Mouse (Mus musculus): ENCODE measurements around the gene Speg. TPM values are rescaled to one million over a fixed set of nuclear protein-coding genes. Genes with fewer than 3 reads are reported as not detected.

Gene Speg
- polyA plus RNA-seq, 1 experiment from 2014 or later = 20.1 TPM

DNA sequence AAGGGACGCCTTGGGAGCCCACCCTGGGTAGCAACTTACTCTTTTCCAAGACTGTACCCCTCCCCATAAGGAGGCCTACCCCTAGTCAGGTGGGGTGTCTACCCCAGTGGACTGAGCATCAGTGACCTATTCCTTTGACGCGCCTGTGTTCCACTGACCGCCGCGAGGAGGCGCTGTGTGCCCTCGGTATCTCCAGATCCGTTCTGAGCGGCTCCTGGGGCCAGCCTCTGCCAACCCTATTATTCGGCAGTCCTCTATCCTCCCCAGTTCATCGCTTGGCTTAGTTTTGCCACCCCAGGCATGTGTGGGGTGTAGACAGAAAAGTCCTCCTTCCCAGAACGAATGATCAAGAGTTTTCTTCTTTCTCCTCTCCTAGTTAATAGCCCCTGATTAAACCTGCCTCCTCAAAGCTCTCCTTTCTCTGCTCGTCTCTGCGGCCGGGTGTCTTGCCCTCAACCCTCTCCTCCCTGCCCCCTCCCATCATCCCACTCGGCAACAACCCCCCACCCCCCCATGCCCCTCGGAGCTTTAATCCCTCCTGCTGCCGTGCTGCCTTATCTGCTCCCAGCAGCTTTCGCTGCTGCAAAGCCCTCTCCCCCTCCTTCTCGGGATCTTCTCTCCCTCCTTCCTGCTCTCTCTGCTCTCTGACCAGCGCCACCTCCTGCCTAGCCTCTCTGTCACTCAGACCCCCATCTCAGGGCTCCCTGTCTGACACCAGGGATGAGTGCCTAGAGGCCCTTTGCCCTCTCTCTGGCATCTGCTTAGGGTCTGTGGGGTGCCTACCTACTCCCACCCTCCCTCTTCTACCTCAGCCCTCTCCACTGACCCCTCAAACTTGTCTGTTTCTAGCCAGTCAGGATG is 70.9 kb downstream of the Speg start:
- peak; percentile 93 for TF ChIP-seq CTCF (IDR thresholded peaks at IDR 0.05; ENCODE audit: low read depth)
- Histone ChIP-seq H3K36me3 (ENCODE audit: control insufficient read depth, insufficient read depth) (peaks cover 26% of the 10 kb centered on the region; the same call in 1 of the 2 replicates), H3K9ac (ENCODE audit: low read depth, low read length) (no peak overlapping the region), H3K4me2 (replicated peaks; ENCODE audit: low read depth) (peak overlapping the region; percentile 51), H3K4me3 (ENCODE audit: low read depth, low read length) (no peak overlapping the region), H3K9me3 (ENCODE audit: control insufficient read depth) (no peaks in the 10 kb centered on the region), H3K27ac (ENCODE audit: low read depth, low read length) (no peak overlapping the region), H3K4me1 (replicated peaks; ENCODE audit: control insufficient read depth, insufficient read depth, low read length) (peaks cover 9% of the 10 kb centered on the region), H3K27me3 (replicated peaks; ENCODE audit: control insufficient read depth, insufficient read depth, low read length) (peaks cover 51% of the 10 kb centered on the region)
- 1% methylated on average over 22 of the region's 22 CpGs for WGBS
- ATAC-seq = peak; percentile 45; the same call in 1 of the 2 replicates

DNA sequence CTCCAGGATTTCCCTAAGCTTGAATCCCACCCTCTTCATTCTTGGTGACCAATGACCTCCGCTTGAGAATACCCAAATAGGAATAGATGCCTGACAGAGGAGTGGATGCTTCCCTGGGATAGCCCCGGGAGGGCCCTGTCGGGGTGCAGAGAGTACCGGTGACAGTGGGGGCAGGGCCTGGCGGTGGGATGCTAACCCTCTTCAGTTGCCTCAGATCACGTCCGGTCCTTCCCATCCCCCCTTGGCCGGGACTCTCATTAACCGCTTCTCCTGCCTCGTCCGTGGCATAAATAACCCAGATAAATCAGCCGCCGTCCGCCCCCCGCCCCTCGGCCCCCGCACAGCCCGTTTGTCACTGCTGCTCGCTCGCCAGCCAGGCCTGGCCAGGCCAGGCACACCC is 71.6 kb downstream of the Speg start:
- Histone ChIP-seq H3K27ac (ENCODE audit: low read depth, low read length) (no peak overlapping the region), H3K36me3 (ENCODE audit: control insufficient read depth, insufficient read depth) (peaks cover 19% of the 10 kb centered on the region; the same call in 1 of the 2 replicates), H3K9ac (ENCODE audit: low read depth, low read length) (no peak overlapping the region), H3K27me3 (replicated peaks; ENCODE audit: control insufficient read depth, insufficient read depth, low read length) (peaks cover 57% of the 10 kb centered on the region), H3K4me3 (ENCODE audit: low read depth, low read length) (no peak overlapping the region), H3K4me2 (replicated peaks; ENCODE audit: low read depth) (no peak overlapping the region), H3K4me1 (replicated peaks; ENCODE audit: control insufficient read depth, insufficient read depth, low read length) (peaks cover 9% of the 10 kb centered on the region), H3K9me3 (ENCODE audit: control insufficient read depth) (no peaks in the 10 kb centered on the region)
- no peak for TF ChIP-seq CTCF (IDR thresholded peaks at IDR 0.05; ENCODE audit: low read depth)
- WGBS = 7% methylated on average over 20 of the region's 20 CpGs
- ATAC-seq = no peak

DNA sequence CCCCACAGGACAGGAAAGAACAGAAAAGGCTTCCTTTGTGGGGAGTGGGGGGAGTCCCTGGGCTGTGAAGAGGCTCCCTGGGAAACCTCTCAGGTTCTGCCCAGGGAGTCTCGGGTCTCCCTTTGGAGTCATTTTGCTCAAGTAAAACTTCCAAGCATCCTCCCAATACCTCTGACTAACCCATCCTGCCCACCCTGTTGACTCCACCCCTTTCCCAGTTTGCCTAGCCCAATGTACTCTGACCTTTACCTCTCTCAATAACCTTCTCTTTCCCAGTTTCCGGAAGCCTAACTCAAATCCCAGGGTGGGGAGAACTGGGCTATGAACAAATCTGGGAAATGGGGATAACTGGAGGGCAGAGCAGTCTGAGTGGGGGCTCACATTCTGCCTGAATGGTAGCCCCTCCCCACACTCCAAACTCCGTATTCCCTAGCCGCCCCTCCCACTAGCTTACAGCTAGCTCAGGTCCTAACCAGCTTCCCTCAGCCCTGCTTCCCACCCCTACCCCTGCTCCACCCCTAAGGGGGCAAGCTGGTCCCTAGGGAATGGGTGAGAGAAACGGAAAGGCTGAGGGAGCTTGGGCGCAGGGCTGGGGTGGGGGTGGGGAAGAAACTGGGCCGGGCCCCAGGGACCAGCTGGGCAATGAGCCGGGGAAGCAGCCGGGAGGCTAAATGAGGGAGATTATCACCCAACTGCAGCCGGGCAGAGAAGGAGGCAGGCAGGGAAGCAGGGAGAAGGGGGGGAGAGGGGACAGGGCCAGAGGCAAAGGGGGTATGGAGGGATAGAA is 72.4 kb downstream of the Speg start:
- peaks cover 9% of the 10 kb centered on the region for H3K4me1 ChIP-seq (replicated peaks; ENCODE audit: control insufficient read depth, insufficient read depth, low read length)
- TF ChIP-seq CTCF (IDR thresholded peaks at IDR 0.05; ENCODE audit: low read depth) = no peak
- peaks cover 64% of the 10 kb centered on the region for H3K27me3 ChIP-seq (replicated peaks; ENCODE audit: control insufficient read depth, insufficient read depth, low read length)
- peaks cover 11% of the 10 kb centered on the region; the same call in 1 of the 2 replicates for H3K36me3 ChIP-seq (ENCODE audit: control insufficient read depth, insufficient read depth)
- no peak overlapping the region for H3K4me3 ChIP-seq (ENCODE audit: low read depth, low read length)
- ATAC-seq = no peak
- H3K4me2 ChIP-seq (replicated peaks; ENCODE audit: low read depth) = peak overlapping the region; percentile 51
- WGBS = 8% methylated on average over 10 of the region's 10 CpGs
- H3K27ac ChIP-seq (ENCODE audit: low read depth, low read length) = no peak overlapping the region
- H3K9ac ChIP-seq (ENCODE audit: low read depth, low read length) = no peak overlapping the region
- H3K9me3 ChIP-seq (ENCODE audit: control insufficient read depth) = no peaks in the 10 kb centered on the region

- peaks cover 9% of the 10 kb centered on the region for H3K4me1 ChIP-seq (replicated peaks; ENCODE audit: control insufficient read depth, insufficient read depth, low read length)
- ATAC-seq = no peak
- no peak overlapping the region for H3K4me2 ChIP-seq (replicated peaks; ENCODE audit: low read depth)
- H3K9me3 ChIP-seq (ENCODE audit: control insufficient read depth) = no peaks in the 10 kb centered on the region
- WGBS = 8% methylated on average over 7 of the region's 7 CpGs
- H3K27ac ChIP-seq (ENCODE audit: low read depth, low read length) = no peak overlapping the region
- H3K36me3 ChIP-seq (ENCODE audit: control insufficient read depth, insufficient read depth) = peaks cover 5% of the 10 kb centered on the region; the same call in 1 of the 2 replicates
- H3K4me3 ChIP-seq (ENCODE audit: low read depth, low read length) = no peak overlapping the region
- TF ChIP-seq CTCF (IDR thresholded peaks at IDR 0.05; ENCODE audit: low read depth) = no peak
- peaks cover 68% of the 10 kb centered on the region for H3K27me3 ChIP-seq (replicated peaks; ENCODE audit: control insufficient read depth, insufficient read depth, low read length)
- H3K9ac ChIP-seq (ENCODE audit: low read depth, low read length) = no peak overlapping the region
Observed at GRCm38 (mm10) chr1:75448052-75448431, 72.9 kb downstream of the Speg start.

DNA sequence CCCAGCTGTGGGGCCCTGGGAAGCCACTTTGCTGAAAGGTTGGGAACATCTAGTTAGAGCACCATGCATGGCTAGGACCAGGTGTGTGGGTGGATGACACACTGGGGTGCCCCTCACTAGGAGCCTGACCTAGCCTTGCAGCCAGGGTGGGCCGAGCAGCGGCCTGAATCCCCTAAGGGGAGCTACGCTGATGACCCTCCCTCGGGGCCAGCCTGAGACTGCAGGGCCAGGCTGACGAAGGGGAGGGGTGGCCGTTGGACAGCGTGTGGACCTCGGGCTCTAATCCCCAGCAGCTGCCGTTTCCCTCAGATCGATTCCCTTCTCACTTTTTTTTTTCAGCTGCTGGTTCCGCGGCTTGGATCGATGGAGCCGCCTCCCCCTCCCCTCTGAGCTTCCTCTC is 73.8 kb downstream of the Speg start:
- Histone ChIP-seq H3K9me3 (ENCODE audit: control insufficient read depth) (no peaks in the 10 kb centered on the region), H3K4me2 (replicated peaks; ENCODE audit: low read depth) (no peak overlapping the region), H3K36me3 (ENCODE audit: control insufficient read depth, insufficient read depth) (no peaks in the 10 kb centered on the region), H3K9ac (ENCODE audit: low read depth, low read length) (no peak overlapping the region), H3K4me3 (ENCODE audit: low read depth, low read length) (no peak overlapping the region), H3K4me1 (replicated peaks; ENCODE audit: control insufficient read depth, insufficient read depth, low read length) (peaks cover 9% of the 10 kb centered on the region), H3K27ac (ENCODE audit: low read depth, low read length) (no peak overlapping the region), H3K27me3 (replicated peaks; ENCODE audit: control insufficient read depth, insufficient read depth, low read length) (peaks cover 71% of the 10 kb centered on the region)
- no peak for TF ChIP-seq CTCF (IDR thresholded peaks at IDR 0.05; ENCODE audit: low read depth)
- ATAC-seq = no peak
- WGBS = 4% methylated on average over 14 of the region's 14 CpGs

Measured in intestine, postnatal 0 days (tissue).